Mouse (Mus musculus): ENCODE measurements around the gene Ahsa1. TPM values are rescaled to one million over a fixed set of nuclear protein-coding genes. Genes with fewer than 3 reads are reported as not detected.

The Ahsa1 gene
- polyA plus RNA-seq, 1 experiment: 47.8 TPM

GRCm38 (mm10) chr12:87236882-87237483, 29.3 kb upstream of the Ahsa1 start:
- no peaks in the 10 kb centered on the region for H3K4me1 ChIP-seq (ENCODE audit: control insufficient read depth, insufficient read depth, low read length)
- peak overlapping the region; percentile 67 for H3K4me3 ChIP-seq (ENCODE audit: control insufficient read depth, low read depth, low read length)
- no peak overlapping the region for H3K27ac ChIP-seq (ENCODE audit: control insufficient read depth, insufficient read depth, low read depth, low read length)
- H3K27me3 ChIP-seq (ENCODE audit: control insufficient read depth, insufficient read depth, low read length): no peaks in the 10 kb centered on the region
- peaks cover 9% of the 10 kb centered on the region for H3K36me3 ChIP-seq (ENCODE audit: control insufficient read depth, insufficient read depth, low read length)
- no peak for TF ChIP-seq CTCF (IDR thresholded peaks at IDR 0.05; ENCODE audit: control insufficient read depth, insufficient read depth, insufficient replicate concordance, low read depth, low read length)
- no peak for TF ChIP-seq POLR2A (IDR thresholded peaks at IDR 0.05; ENCODE audit: control insufficient read depth, low read depth, low read length)

GRCm38 (mm10) chr12:87238632-87239031, 27.6 kb upstream of the Ahsa1 start, which contains the start of gene Noxred1:
Gene Noxred1 (minus strand): TSS chr12:87238732.
- H3K4me3 ChIP-seq (ENCODE audit: control insufficient read depth, low read depth, low read length): peak within 1 kb of the TSS; percentile 79
- peak within 1 kb of the TSS; percentile 52 for H3K27ac ChIP-seq (ENCODE audit: control insufficient read depth, insufficient read depth, low read depth, low read length)
- TF ChIP-seq CTCF (IDR thresholded peaks at IDR 0.05; ENCODE audit: control insufficient read depth, insufficient read depth, insufficient replicate concordance, low read depth, low read length) (no peak), POLR2A (IDR thresholded peaks at IDR 0.05; ENCODE audit: control insufficient read depth, low read depth, low read length) (no peak)
- no peaks in the 10 kb centered on the region for H3K27me3 ChIP-seq (ENCODE audit: control insufficient read depth, insufficient read depth, low read length)
- peaks cover 10% of the 10 kb centered on the region for H3K36me3 ChIP-seq (ENCODE audit: control insufficient read depth, insufficient read depth, low read length)
- no peaks in the 10 kb centered on the region for H3K4me1 ChIP-seq (ENCODE audit: control insufficient read depth, insufficient read depth, low read length)

DNA sequence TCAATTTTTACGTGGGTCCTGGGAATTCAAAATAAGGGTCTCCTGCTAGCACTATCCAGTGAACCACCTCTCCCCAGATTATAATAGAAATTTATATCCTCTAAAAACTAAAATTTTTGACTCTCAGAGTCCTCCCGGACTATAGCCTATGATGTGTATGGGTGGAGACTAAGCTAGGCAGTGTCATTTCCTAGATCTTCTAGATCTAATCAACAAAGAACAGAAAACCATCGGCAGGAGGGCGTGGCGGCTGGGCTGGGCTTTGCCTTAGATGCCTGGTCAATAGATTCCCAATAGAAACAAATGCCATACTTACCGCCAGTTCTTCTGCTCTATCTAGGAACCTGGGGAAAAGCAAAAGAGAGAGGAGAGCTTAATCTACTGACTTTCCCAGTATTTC, 16.1 kb upstream of the Ahsa1 start:
- Histone ChIP-seq H3K4me3 (ENCODE audit: control insufficient read depth, low read depth, low read length) (no peak overlapping the region), H3K27ac (ENCODE audit: control insufficient read depth, insufficient read depth, low read depth, low read length) (no peak overlapping the region), H3K27me3 (ENCODE audit: control insufficient read depth, insufficient read depth, low read length) (no peaks in the 10 kb centered on the region), H3K36me3 (ENCODE audit: control insufficient read depth, insufficient read depth, low read length) (no peaks in the 10 kb centered on the region; the same call in none of the 2 replicates), H3K4me1 (ENCODE audit: control insufficient read depth, insufficient read depth, low read length) (no peaks in the 10 kb centered on the region)
- no peak for TF ChIP-seq POLR2A (IDR thresholded peaks at IDR 0.05; ENCODE audit: control insufficient read depth, low read depth, low read length)
- TF ChIP-seq CTCF (IDR thresholded peaks at IDR 0.05; ENCODE audit: control insufficient read depth, insufficient read depth, insufficient replicate concordance, low read depth, low read length): no peak

- Histone ChIP-seq H3K36me3 (ENCODE audit: control insufficient read depth, insufficient read depth, low read length) (peaks cover 2% of the 10 kb centered on the region), H3K27ac (ENCODE audit: control insufficient read depth, insufficient read depth, low read depth, low read length) (no peak overlapping the region), H3K4me1 (ENCODE audit: control insufficient read depth, insufficient read depth, low read length) (no peaks in the 10 kb centered on the region), H3K4me3 (ENCODE audit: control insufficient read depth, low read depth, low read length) (no peak overlapping the region), H3K27me3 (ENCODE audit: control insufficient read depth, insufficient read depth, low read length) (no peaks in the 10 kb centered on the region)
- TF ChIP-seq POLR2A (IDR thresholded peaks at IDR 0.05; ENCODE audit: control insufficient read depth, low read depth, low read length): no peak
- no peak for TF ChIP-seq CTCF (IDR thresholded peaks at IDR 0.05; ENCODE audit: control insufficient read depth, insufficient read depth, insufficient replicate concordance, low read depth, low read length)
Measured at GRCm38 (mm10) chr12:87253878-87254277, 12.4 kb upstream of the Ahsa1 start.

GRCm38 (mm10) chr12:87256629-87257028, 9.7 kb upstream of the Ahsa1 start:
- Histone ChIP-seq H3K27ac (ENCODE audit: control insufficient read depth, insufficient read depth, low read depth, low read length) (no peak overlapping the region), H3K4me3 (ENCODE audit: control insufficient read depth, low read depth, low read length) (no peak overlapping the region), H3K27me3 (ENCODE audit: control insufficient read depth, insufficient read depth, low read length) (no peaks in the 10 kb centered on the region), H3K4me1 (ENCODE audit: control insufficient read depth, insufficient read depth, low read length) (no peaks in the 10 kb centered on the region), H3K36me3 (ENCODE audit: control insufficient read depth, insufficient read depth, low read length) (peaks cover 6% of the 10 kb centered on the region)
- TF ChIP-seq POLR2A (IDR thresholded peaks at IDR 0.05; ENCODE audit: control insufficient read depth, low read depth, low read length): no peak
- no peak for TF ChIP-seq CTCF (IDR thresholded peaks at IDR 0.05; ENCODE audit: control insufficient read depth, insufficient read depth, insufficient replicate concordance, low read depth, low read length)

GRCm38 (mm10) chr12:87260562-87260961, 5.7 kb upstream of the Ahsa1 start:
- H3K27me3 ChIP-seq (ENCODE audit: control insufficient read depth, insufficient read depth, low read length): no peaks in the 10 kb centered on the region
- H3K36me3 ChIP-seq (ENCODE audit: control insufficient read depth, insufficient read depth, low read length): peaks cover 6% of the 10 kb centered on the region
- no peak for TF ChIP-seq POLR2A (IDR thresholded peaks at IDR 0.05; ENCODE audit: control insufficient read depth, low read depth, low read length)
- TF ChIP-seq CTCF (IDR thresholded peaks at IDR 0.05; ENCODE audit: control insufficient read depth, insufficient read depth, insufficient replicate concordance, low read depth, low read length): no peak
- no peak overlapping the region for H3K27ac ChIP-seq (ENCODE audit: control insufficient read depth, insufficient read depth, low read depth, low read length)
- H3K4me1 ChIP-seq (ENCODE audit: control insufficient read depth, insufficient read depth, low read length): no peaks in the 10 kb centered on the region
- no peak overlapping the region for H3K4me3 ChIP-seq (ENCODE audit: control insufficient read depth, low read depth, low read length)

GRCm38 (mm10) chr12:87265444-87265843, 835 bp upstream of the Ahsa1 start:
- H3K4me1 ChIP-seq (ENCODE audit: control insufficient read depth, insufficient read depth, low read length): peaks cover 5% of the 10 kb centered on the region
- H3K27ac ChIP-seq (ENCODE audit: control insufficient read depth, insufficient read depth, low read depth, low read length): peak overlapping the region; percentile 98
- H3K4me3 ChIP-seq (ENCODE audit: control insufficient read depth, low read depth, low read length): peak overlapping the region; percentile 100
- H3K36me3 ChIP-seq (ENCODE audit: control insufficient read depth, insufficient read depth, low read length): peaks cover 3% of the 10 kb centered on the region
- H3K27me3 ChIP-seq (ENCODE audit: control insufficient read depth, insufficient read depth, low read length): no peaks in the 10 kb centered on the region
- TF ChIP-seq POLR2A (IDR thresholded peaks at IDR 0.05; ENCODE audit: control insufficient read depth, low read depth, low read length) (no peak), CTCF (IDR thresholded peaks at IDR 0.05; ENCODE audit: control insufficient read depth, insufficient read depth, insufficient replicate concordance, low read depth, low read length) (no peak)
